Mouse (Mus musculus) heart, adult 9 months (tissue): Measurements from ENCODE around the gene Trp53.

Experiments
- DNase-seq, 2 experiments: peaks; one replicate each; pipeline ENCODE4 v3.0.0; 2022; ENCODE audit warnings: low spot score in 2 of 2

Gene Trp53

GRCm38 (mm10) chr11:69560896-69561854, 19.0 kb upstream of the Trp53 start:
- no peak for DNase-seq

GRCm38 (mm10) chr11:69563373-69563772, 16.8 kb upstream of the Trp53 start:
- no peak for DNase-seq

- DNase-seq, result no peak
Observed at GRCm38 (mm10) chr11:69564391-69564790, 15.8 kb upstream of the Trp53 start.

- DNase-seq, result no peak
Observed at GRCm38 (mm10) chr11:69565131-69565530, 15.0 kb upstream of the Trp53 start.

GRCm38 (mm10) chr11:69575220-69575619, 4.9 kb upstream of the Trp53 start:
- DNase-seq, result no peak

- no peak for DNase-seq
Observed at GRCm38 (mm10) chr11:69576307-69576706, 3.9 kb upstream of the Trp53 start.

GRCm38 (mm10) chr11:69578301-69578700, 1.9 kb upstream of the Trp53 start:
- no peak for DNase-seq

- DNase-seq, result peak; percentile 96 to 98
Observed at GRCm38 (mm10) chr11:69579128-69580017, 786 bp upstream of the Trp53 start.

GRCm38 (mm10) chr11:69580572-69581146, 500 bp downstream of the Trp53 start:
- DNase-seq, result no peak

- peak; percentile 90 to 94 for DNase-seq
Observed at GRCm38 (mm10) chr11:69581147-69581688, 1.1 kb downstream of the Trp53 start.

- no peak for DNase-seq
Observed at GRCm38 (mm10) chr11:69581814-69582213, 1.7 kb downstream of the Trp53 start.

- no peak for DNase-seq
Observed at GRCm38 (mm10) chr11:69582230-69582805, 2.2 kb downstream of the Trp53 start.

GRCm38 (mm10) chr11:69584008-69584407, 3.8 kb downstream of the Trp53 start:
- no peak for DNase-seq

GRCm38 (mm10) chr11:69584937-69585336, 4.8 kb downstream of the Trp53 start:
- no peak for DNase-seq

- DNase-seq, result no peak
Observed at GRCm38 (mm10) chr11:69585718-69586325, 5.7 kb downstream of the Trp53 start.

- DNase-seq, result no peak
Observed at GRCm38 (mm10) chr11:69589207-69589834, 9.2 kb downstream of the Trp53 start.

- no peak for DNase-seq
Observed at GRCm38 (mm10) chr11:69590622-69591021, 10.5 kb downstream of the Trp53 start.

GRCm38 (mm10) chr11:69591424-69591823, 11.3 kb downstream of the Trp53 start:
- no peak for DNase-seq

- DNase-seq, result no peak
Observed at GRCm38 (mm10) chr11:69591899-69592637, 11.9 kb downstream of the Trp53 start.

- DNase-seq, result no peak
Observed at GRCm38 (mm10) chr11:69592799-69593198, 12.6 kb downstream of the Trp53 start.
